Mouse (Mus musculus) liver, embryonic 14.5 days (tissue): ENCODE results near the gene Marveld1. TPM values are rescaled to one million over a fixed set of nuclear protein-coding genes. Genes with fewer than 3 reads are reported as not detected.

Source experiments
- ATAC-seq: fragments of 200-750 bp; cut with Nextera tagmentation; 2 replicates; pipeline ENCODE4 v1.8.0; 2017; ENCODE audit warnings: moderate number of reproducible peaks, mild to moderate bottlenecking, moderate library complexity; ENCODE audit not compliant: insufficient read depth
- DNase-seq, 3 experiments: peaks; one replicate each; pipeline ENCODE4 v3.0.0-alpha.2; 2012 to 2013; ENCODE audit warnings: low read depth in 3 of 3, low spot score in 3 of 3
- H3K27ac ChIP-seq: fragments of 300-500 bp; sonication (generic); 2 replicates; pipeline ENCODE4 v1.5.1; 2014; ENCODE audit warnings: moderate library complexity, mild to moderate bottlenecking, control low read depth, inconsistent platforms
- H3K27me3 ChIP-seq: fragments of 300-500 bp; sonication (generic); 2 replicates; pipeline ENCODE4 v1.6.1; 2014; ENCODE audit warnings: mild to moderate bottlenecking, low read length, moderate library complexity; ENCODE audit not compliant: control insufficient read depth, insufficient read depth
- H3K36me3 ChIP-seq: fragments of 300-500 bp; sonication (generic); replicated peaks from 2 replicates; pipeline ENCODE4 v1.6.1; 2014; ENCODE audit warnings: low read depth; ENCODE audit not compliant: control insufficient read depth, insufficient read depth
- H3K4me1 ChIP-seq, 2 experiments: fragments of 200-500 bp in 1 of 2; fragments of 300-500 bp in 1 of 2; sonication (generic) in 1 of 2; replicated peaks; 2 replicates each; pipeline ENCODE4 v1.6.1; 2012 to 2014; ENCODE audit warnings: antibody characterized with exemption in 1 of 2, inconsistent platforms in 1 of 2, low read length in 1 of 2; ENCODE audit not compliant: control insufficient read depth in 2 of 2, insufficient read depth in 2 of 2
- H3K4me2 ChIP-seq: fragments of 300-500 bp; sonication (generic); 2 replicates; pipeline ENCODE4 v1.6.1; 2014; ENCODE audit warnings: low read depth, mild to moderate bottlenecking, control low read depth, moderate library complexity
- H3K4me3 ChIP-seq, 2 experiments: fragments of 200-500 bp in 1 of 2; fragments of 300-500 bp in 1 of 2; sonication (generic) in 1 of 2; 2 replicates each; pipeline ENCODE4 v1.5.1; 2012 to 2014; ENCODE audit warnings: low read depth in 2 of 2, low read length in 2 of 2, mild to moderate bottlenecking in 2 of 2, control low read depth in 1 of 2, inconsistent platforms in 1 of 2, moderate library complexity in 1 of 2; ENCODE audit not compliant: insufficient read depth in 1 of 2
- H3K9ac ChIP-seq: fragments of 300-500 bp; sonication (generic); replicated peaks from 2 replicates; pipeline ENCODE4 v1.6.1; 2014; ENCODE audit warnings: mild to moderate bottlenecking, control low read depth, moderate library complexity
- H3K9me3 ChIP-seq: fragments of 300-500 bp; sonication (generic); 2 replicates; pipeline ENCODE4 v1.6.1; 2016; ENCODE audit warnings: low read length, mixed read lengths; ENCODE audit not compliant: control insufficient read depth
- CTCF ChIP-seq: IDR thresholded peaks from 2 replicates; pipeline ENCODE4 v1.5.1; 2016; ENCODE audit warnings: antibody characterized with exemption, low read depth, control low read depth
- EP300 ChIP-seq: IDR thresholded peaks from 2 replicates; pipeline ENCODE4 v1.6.1; 2016; ENCODE audit warnings: antibody characterized with exemption, low read depth
- WGBS: fragments of 180-500 bp; shearing (Covaris S2); extraction: QIAGEN DNeasy Blood & Tissue Kit; methylation state at CpG from one replicate; pipeline ENCODE4 v1.1.7; 2014; ENCODE audit not compliant: insufficient replicate concordance; 5-methylcytosine and 5-hydroxymethylcytosine counted together
- polyA plus RNA-seq, 2 experiments: library from polyadenylated mRNA; depleted of rRNA in 1 of 2; stranded (reverse) in 1 of 2; unstranded in 1 of 2; fragments of >200 nt; fragmentation: Nextera tagmentation in 1 of 2; extraction: Ambion mirVana in 1 of 2; gene quantifications; 2 replicates each; pipeline versions ENCODE4 v1.2.1 to v1.2.3; 2012 to 2014

The Marveld1 gene
- polyA plus RNA-seq (2012; rRNA removed) (7.6 and 8.6 TPM in 2 replicates), polyA plus RNA-seq (2014; fragmentation: Nextera tagmentation; extraction: Ambion mirVana) (1.6 and 2.4 TPM in 2 replicates)

DNA sequence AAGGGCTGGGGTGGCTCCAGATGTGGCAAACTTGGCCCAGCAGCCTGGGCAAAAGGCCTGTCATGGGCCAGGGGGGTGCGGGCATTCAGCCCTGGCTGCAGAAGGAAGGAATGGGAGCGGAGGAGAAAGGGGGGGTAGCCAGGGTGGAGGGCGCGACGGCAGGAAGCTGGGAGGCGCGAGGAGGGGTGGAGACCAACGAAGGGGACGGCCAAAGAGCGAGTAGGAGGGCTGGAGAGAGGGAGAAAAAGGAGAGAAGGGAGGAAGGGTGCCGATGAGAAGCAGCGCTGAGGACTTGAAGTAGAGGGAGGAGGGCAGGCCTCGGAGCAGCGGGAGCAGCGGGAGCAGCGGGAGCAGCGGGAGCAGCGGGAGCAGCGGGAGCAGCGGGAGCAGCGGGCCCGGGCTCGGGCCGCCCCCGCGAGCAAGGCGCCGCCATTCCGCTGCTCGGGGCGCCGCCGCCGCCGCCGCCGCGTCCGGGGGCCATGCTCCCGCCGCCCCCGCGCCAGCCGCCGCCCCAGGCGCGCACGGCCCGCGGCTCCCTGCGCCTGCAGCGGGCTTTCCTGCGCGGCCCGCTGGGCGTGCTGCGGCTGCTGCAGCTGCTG lies at the start of gene Marveld1:
Gene Marveld1 (plus strand): TSS at position 231 of the 599 bp plus-strand sequence.
- ATAC-seq = peak; percentile 40
- Histone ChIP-seq H3K4me3 (peak within 1 kb of the TSS; percentile 54 to 65), H3K9me3 (no peaks in the 10 kb centered on the region), H3K9ac (peak within 1 kb of the TSS; percentile 39), H3K4me1 (peaks cover 7 to 15% of the 10 kb centered on the region in 2 experiments), H3K27ac (peak within 1 kb of the TSS; percentile 29; the same call in 1 of the 2 replicates), H3K36me3 (no peaks in the 10 kb centered on the region), H3K27me3 (peaks cover 28% of the 10 kb centered on the region), H3K4me2 (peak within 1 kb of the TSS; percentile 71)
- under 1% methylated on average over 54 of the region's 57 CpGs for WGBS
- TF ChIP-seq CTCF = no peak
- TF ChIP-seq EP300 = no peak
- DNase-seq = no peak

DNA sequence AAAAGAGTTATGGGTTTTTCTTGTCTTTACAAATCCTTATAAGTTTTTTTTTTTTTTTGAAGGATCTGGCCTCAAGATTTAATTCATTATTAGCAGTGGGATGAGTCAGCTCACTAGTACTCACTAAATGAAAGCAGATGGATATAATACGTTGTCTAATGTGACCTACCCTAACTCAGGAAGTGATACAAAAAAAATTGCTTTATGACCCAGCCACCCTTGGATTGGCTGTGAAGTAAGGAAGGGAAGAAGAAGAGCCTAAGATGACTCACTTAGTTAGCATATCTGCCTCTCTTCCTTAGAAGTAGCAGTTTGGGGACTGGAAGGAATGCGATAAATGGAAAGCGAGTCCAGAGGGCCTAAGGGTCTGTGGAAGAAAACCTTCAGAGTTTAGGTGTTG lies 47.8 kb upstream of the Marveld1 start:
- no peaks in the 10 kb centered on the region for H3K9me3 ChIP-seq
- TF ChIP-seq EP300 (no peak), CTCF (no peak)
- no peaks in the 10 kb centered on the region for H3K27me3 ChIP-seq
- H3K4me1 ChIP-seq = no peaks in the 10 kb centered on the region
- no peak overlapping the region for H3K4me3 ChIP-seq
- no peak for ATAC-seq
- H3K4me2 ChIP-seq = no peak overlapping the region
- WGBS = 73% methylated on average over 3 of the region's 3 CpGs
- no peak overlapping the region for H3K27ac ChIP-seq
- DNase-seq = no peak
- no peak overlapping the region for H3K9ac ChIP-seq
- H3K36me3 ChIP-seq = no peaks in the 10 kb centered on the region; the same call in 1 of the 2 replicates

DNA sequence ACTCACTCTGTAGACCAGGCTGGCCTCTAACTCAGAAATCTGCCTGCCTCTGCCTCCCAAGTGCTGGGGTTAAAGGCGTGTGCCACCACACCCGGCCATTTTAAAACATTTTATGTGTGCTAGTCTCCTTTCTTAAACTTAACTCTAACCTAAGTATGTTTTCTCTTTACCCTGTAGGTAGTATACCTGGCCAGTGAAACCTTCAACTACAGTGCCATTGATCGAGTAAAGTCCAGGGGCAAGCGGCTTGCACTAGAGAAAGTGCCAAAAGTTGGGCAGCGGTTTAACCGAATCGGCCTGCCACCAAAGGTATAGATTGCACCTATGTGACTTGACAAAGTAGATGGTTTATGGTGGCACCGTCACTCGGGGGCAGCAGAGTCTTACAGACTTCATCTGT lies 42.5 kb upstream of the Marveld1 start:
- ATAC-seq (no peak), DNase-seq (no peak)
- Histone ChIP-seq H3K36me3 (peaks cover 4% of the 10 kb centered on the region; the same call in 1 of the 2 replicates), H3K9ac (no peak overlapping the region), H3K4me2 (no peak overlapping the region), H3K4me1 (no peaks in the 10 kb centered on the region), H3K4me3 (no peak overlapping the region), H3K9me3 (no peaks in the 10 kb centered on the region), H3K27me3 (no peaks in the 10 kb centered on the region), H3K27ac (no peak overlapping the region)
- no peak for TF ChIP-seq EP300
- TF ChIP-seq CTCF = no peak
- 78% methylated on average over 9 of the region's 9 CpGs for WGBS

DNA sequence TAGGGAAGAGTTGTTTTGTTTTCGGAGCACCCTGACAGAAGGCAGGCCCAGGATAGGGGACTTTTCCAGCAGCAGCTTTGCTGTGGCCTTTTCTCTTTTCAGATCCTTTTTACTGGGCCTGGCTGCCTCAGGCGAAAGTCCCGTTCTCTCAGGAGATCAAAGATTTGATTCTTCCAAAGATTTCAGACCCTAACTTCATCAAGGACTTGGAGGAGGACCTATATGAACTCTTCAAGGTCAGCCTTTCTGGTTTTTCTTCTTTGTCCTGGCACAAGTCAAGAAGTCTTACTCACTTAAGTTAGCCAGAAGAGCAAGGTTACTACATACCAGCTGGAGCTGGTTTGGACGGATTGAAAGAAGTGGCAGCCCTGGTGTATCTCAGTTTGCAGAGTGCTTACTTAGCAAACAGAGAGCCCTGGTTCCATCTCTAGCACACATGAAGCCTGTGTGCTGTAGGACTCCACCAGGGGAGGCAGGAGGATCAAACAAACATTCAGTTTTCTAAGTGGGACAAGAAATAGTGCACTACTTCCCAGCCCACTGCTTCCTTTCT lies 31.3 kb upstream of the Marveld1 start:
- Histone ChIP-seq H3K36me3 (peaks cover 3% of the 10 kb centered on the region; the same call in 1 of the 2 replicates), H3K9ac (no peak overlapping the region), H3K4me2 (no peak overlapping the region), H3K27me3 (no peaks in the 10 kb centered on the region), H3K27ac (no peak overlapping the region), H3K4me1 (no peaks in the 10 kb centered on the region), H3K9me3 (no peaks in the 10 kb centered on the region), H3K4me3 (no peak overlapping the region)
- 72% methylated on average over 4 of the region's 4 CpGs for WGBS
- ATAC-seq (no peak), DNase-seq (no peak)
- TF ChIP-seq CTCF = no peak
- no peak for TF ChIP-seq EP300

DNA sequence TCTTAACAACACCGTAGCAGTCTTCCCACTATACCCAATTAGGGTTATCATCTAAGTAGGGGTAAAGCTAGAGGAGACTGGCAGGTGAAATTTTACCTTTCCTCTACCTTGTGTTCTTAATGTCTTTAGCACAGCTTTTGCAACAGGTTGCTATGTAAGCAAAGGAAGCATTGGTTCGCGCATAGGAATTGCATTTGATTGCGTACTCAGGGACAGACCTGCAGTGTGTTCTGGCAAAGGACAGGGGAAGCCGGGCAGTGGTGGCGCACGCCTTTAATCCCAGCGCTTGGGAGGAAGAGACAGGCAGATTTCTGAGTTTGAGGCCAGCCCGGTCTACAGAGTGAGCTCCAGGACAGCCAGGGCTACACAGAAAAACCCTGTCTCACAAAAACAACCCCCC lies 29.1 kb upstream of the Marveld1 start:
- 78% methylated on average over 9 of the region's 9 CpGs for WGBS
- ATAC-seq = no peak

More for the DNA sequence above, 29.1 kb upstream of the Marveld1 start:
- Histone ChIP-seq H3K4me3 (no peak overlapping the region), H3K4me2 (no peak overlapping the region), H3K4me1 (no peaks in the 10 kb centered on the region), H3K36me3 (peaks cover 7% of the 10 kb centered on the region), H3K9me3 (no peaks in the 10 kb centered on the region), H3K27me3 (no peaks in the 10 kb centered on the region), H3K9ac (no peak overlapping the region), H3K27ac (no peak overlapping the region)
- DNase-seq = no peak
- TF ChIP-seq EP300 = no peak
- no peak for TF ChIP-seq CTCF
